Mouse (Mus musculus): ENCODE data around the gene Ncoa3. TPM values are rescaled to one million over a fixed set of nuclear protein-coding genes. Genes with fewer than 3 reads are reported as not detected.

Gene Ncoa3
- polyA plus RNA-seq, 1 experiment from 2014 or later: 17.4 TPM

- WGBS: 57% methylated on average over 9 of the region's 9 CpGs
- Histone ChIP-seq H3K4me1 (no peaks in the 10 kb centered on the region; the same call in 1 of the 2 replicates), H3K36me3 (no peaks in the 10 kb centered on the region), H3K9me3 (no peaks in the 10 kb centered on the region), H3K4me3 (no peak overlapping the region), H3K27me3 (no peaks in the 10 kb centered on the region), H3K4me2 (replicated peaks) (no peak overlapping the region), H3K27ac (no peak overlapping the region), H3K9ac (no peak overlapping the region)
- no peak for ATAC-seq (ENCODE audit: low FRiP score, low read depth)
Measured at GRCm38 (mm10) chr2:165957257-165957828, 35.1 kb upstream of the Ncoa3 start.

DNA sequence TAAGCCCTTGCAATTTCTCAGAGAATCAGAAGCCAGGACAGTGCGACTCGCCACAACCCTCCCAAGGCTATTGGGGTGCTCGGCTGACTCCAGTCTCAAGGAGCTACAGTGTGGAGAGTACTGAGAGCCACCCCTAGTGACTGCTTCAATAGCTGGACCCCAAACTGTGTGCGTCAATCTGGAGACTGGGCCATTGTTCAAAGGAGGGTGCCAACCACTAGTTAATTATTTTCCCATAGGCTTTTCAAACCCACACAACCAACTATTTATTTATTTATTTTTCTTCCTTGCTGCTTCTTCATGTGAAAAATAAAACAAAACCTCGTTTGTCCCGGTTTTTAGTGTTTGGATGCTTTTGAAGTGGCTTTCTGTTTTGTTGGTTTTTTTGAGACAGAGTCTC, 33.9 kb upstream of the Ncoa3 start:
- H3K4me3 ChIP-seq: no peak overlapping the region

GRCm38 (mm10) chr2:165960695-165961094, 31.7 kb upstream of the Ncoa3 start:
- H3K9me3 ChIP-seq: no peaks in the 10 kb centered on the region
- no peak overlapping the region for H3K27ac ChIP-seq
- no peak overlapping the region for H3K4me2 ChIP-seq (replicated peaks)
- H3K4me1 ChIP-seq: no peaks in the 10 kb centered on the region; the same call in 1 of the 2 replicates
- no peak for ATAC-seq (ENCODE audit: low FRiP score, low read depth)
- H3K4me3 ChIP-seq: no peak overlapping the region
- H3K27me3 ChIP-seq: no peaks in the 10 kb centered on the region
- H3K9ac ChIP-seq: no peak overlapping the region
- no peaks in the 10 kb centered on the region for H3K36me3 ChIP-seq
- 68% methylated on average over 3 of the region's 3 CpGs for WGBS

More for the DNA sequence above, 33.9 kb upstream of the Ncoa3 start:
- no peaks in the 10 kb centered on the region for H3K9me3 ChIP-seq
- 90% methylated on average over 6 of the region's 6 CpGs for WGBS
- no peak overlapping the region for H3K9ac ChIP-seq
- no peaks in the 10 kb centered on the region for H3K27me3 ChIP-seq
- no peaks in the 10 kb centered on the region; the same call in 1 of the 2 replicates for H3K4me1 ChIP-seq
- no peak overlapping the region for H3K27ac ChIP-seq
- H3K36me3 ChIP-seq: no peaks in the 10 kb centered on the region
- no peak overlapping the region for H3K4me2 ChIP-seq (replicated peaks)
- ATAC-seq (ENCODE audit: low FRiP score, low read depth): no peak

- no peak for ATAC-seq (ENCODE audit: low FRiP score, low read depth)
- no peak overlapping the region for H3K4me3 ChIP-seq
- no peaks in the 10 kb centered on the region for H3K9me3 ChIP-seq
- H3K9ac ChIP-seq: no peak overlapping the region
- no peaks in the 10 kb centered on the region for H3K27me3 ChIP-seq
- WGBS: 85% methylated on average over 5 of the region's 5 CpGs
- no peak overlapping the region for H3K27ac ChIP-seq
- H3K4me1 ChIP-seq: no peaks in the 10 kb centered on the region
- no peak overlapping the region for H3K4me2 ChIP-seq (replicated peaks)
- no peaks in the 10 kb centered on the region for H3K36me3 ChIP-seq
Measured at GRCm38 (mm10) chr2:165962824-165963223, 29.6 kb upstream of the Ncoa3 start.

- Histone ChIP-seq H3K36me3 (no peaks in the 10 kb centered on the region), H3K4me3 (no peak overlapping the region), H3K9ac (no peak overlapping the region), H3K27me3 (no peaks in the 10 kb centered on the region), H3K4me2 (replicated peaks) (no peak overlapping the region), H3K9me3 (no peaks in the 10 kb centered on the region), H3K4me1 (no peaks in the 10 kb centered on the region), H3K27ac (no peak overlapping the region)
- ATAC-seq (ENCODE audit: low FRiP score, low read depth): no peak
- 35% methylated on average over 4 of the region's 4 CpGs for WGBS
Measured at GRCm38 (mm10) chr2:165964121-165964520, 28.3 kb upstream of the Ncoa3 start.

GRCm38 (mm10) chr2:165967076-165967475, 25.4 kb upstream of the Ncoa3 start:
- 83% methylated on average over 2 of the region's 2 CpGs for WGBS
- no peaks in the 10 kb centered on the region for H3K4me1 ChIP-seq
- no peaks in the 10 kb centered on the region for H3K9me3 ChIP-seq
- H3K27ac ChIP-seq: no peak overlapping the region
- no peaks in the 10 kb centered on the region for H3K36me3 ChIP-seq
- no peak for ATAC-seq (ENCODE audit: low FRiP score, low read depth)
- H3K4me3 ChIP-seq: no peak overlapping the region
- H3K27me3 ChIP-seq: no peaks in the 10 kb centered on the region
- no peak overlapping the region for H3K9ac ChIP-seq
- no peak overlapping the region for H3K4me2 ChIP-seq (replicated peaks)

DNA sequence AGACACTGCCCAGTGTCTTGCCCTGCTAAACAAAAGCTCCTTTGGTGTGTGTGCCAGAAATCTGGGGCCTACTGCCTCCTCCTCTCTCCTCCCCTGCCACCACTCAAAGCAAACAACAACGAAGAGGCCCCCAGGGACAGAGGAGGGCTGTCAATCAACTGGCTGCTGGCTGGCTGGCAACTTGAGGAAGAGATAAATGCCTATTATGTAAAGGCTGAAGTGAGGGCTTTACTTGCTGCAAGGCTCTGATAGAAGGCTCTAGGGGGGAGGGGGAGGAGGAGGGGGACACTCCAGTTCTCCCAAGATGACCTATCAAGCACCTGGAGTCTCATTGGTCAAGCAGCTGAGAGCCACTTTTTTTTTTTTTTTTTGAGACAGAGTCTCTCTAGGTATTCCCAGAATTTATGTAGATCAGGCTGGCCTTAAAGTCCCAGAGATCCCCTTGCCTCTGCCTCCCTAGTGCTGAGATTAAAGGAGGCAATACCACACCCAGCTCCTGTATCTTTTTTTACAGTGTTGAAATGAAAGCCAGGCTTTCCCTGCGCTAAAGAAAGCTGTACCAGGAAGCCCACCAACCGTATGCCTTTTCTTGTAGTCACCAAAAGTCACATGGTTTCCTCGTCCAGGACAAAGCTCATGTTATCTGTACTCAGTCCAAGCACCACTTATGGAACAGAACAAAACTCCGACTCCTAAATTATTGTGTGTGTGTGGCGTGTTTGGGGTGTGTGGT, 24.4 kb upstream of the Ncoa3 start:
- 66% methylated on average over 6 of the region's 6 CpGs for WGBS
- Histone ChIP-seq H3K4me1 (no peaks in the 10 kb centered on the region), H3K4me3 (no peak overlapping the region), H3K9ac (no peak overlapping the region), H3K36me3 (no peaks in the 10 kb centered on the region), H3K9me3 (no peaks in the 10 kb centered on the region), H3K27me3 (no peaks in the 10 kb centered on the region), H3K27ac (no peak overlapping the region), H3K4me2 (replicated peaks) (no peak overlapping the region)
- no peak for ATAC-seq (ENCODE audit: low FRiP score, low read depth)

GRCm38 (mm10) chr2:165968876-165969275, 23.6 kb upstream of the Ncoa3 start:
- Histone ChIP-seq H3K27me3 (no peaks in the 10 kb centered on the region), H3K9ac (no peak overlapping the region), H3K9me3 (no peaks in the 10 kb centered on the region), H3K36me3 (no peaks in the 10 kb centered on the region), H3K4me2 (replicated peaks) (no peak overlapping the region), H3K27ac (no peak overlapping the region), H3K4me3 (no peak overlapping the region), H3K4me1 (no peaks in the 10 kb centered on the region)
- ATAC-seq (ENCODE audit: low FRiP score, low read depth): no peak
- 40% methylated on average over 3 of the region's 3 CpGs for WGBS

DNA sequence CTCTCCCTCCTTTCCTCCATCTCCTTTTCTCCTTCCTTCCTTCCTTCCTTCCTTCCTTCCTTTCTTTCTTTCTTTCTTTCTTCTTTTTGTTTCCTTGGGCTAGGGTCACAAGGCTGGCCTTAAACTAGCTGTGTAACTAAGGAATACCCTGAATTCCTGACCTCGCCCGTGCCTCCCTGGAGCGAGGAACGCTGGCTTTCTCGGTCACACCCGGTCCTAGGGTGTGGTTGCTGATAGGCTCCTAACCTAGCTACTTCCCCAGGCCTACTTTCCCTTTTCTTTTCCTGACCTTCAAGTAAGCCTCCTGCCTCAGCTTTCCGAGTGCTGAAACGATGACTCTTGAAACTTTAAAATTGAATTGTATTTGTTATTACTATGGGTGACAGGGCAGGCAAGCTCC, 23.0 kb upstream of the Ncoa3 start:
- Histone ChIP-seq H3K27me3 (no peaks in the 10 kb centered on the region), H3K4me2 (replicated peaks) (no peak overlapping the region), H3K4me1 (no peaks in the 10 kb centered on the region), H3K27ac (no peak overlapping the region), H3K4me3 (no peak overlapping the region), H3K36me3 (no peaks in the 10 kb centered on the region), H3K9ac (no peak overlapping the region), H3K9me3 (no peaks in the 10 kb centered on the region)
- WGBS: 52% methylated on average over 8 of the region's 8 CpGs
- no peak for ATAC-seq (ENCODE audit: low FRiP score, low read depth)

- no peaks in the 10 kb centered on the region for H3K4me1 ChIP-seq
- WGBS: 77% methylated on average over 13 of the region's 13 CpGs
- no peak for ATAC-seq (ENCODE audit: low FRiP score, low read depth)
Measured at GRCm38 (mm10) chr2:165969961-165970360, 22.5 kb upstream of the Ncoa3 start.

DNA sequence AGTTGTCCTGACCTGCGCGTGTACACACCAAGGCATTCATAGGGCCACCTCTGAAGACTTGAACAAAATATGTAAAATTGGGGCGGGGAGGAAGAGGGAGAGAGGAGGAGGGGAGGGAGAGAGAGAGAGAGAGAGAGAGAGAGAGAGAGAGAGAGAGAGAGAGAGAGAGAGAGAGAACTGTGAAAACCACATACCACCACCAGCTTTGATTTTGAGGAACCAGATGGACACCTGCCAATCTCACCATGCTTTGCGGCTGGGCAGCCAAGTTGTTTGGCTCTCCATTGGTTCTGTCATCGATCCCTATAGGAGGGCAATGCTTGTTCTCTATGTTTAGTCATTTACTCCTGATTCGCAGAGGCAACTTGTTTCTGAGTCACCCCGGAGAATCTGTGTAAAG, 21.7 kb upstream of the Ncoa3 start:
- H3K9me3 ChIP-seq: no peaks in the 10 kb centered on the region
- H3K4me3 ChIP-seq: no peak overlapping the region
- ATAC-seq (ENCODE audit: low FRiP score, low read depth): no peak
- H3K27ac ChIP-seq: no peak overlapping the region
- no peaks in the 10 kb centered on the region for H3K4me1 ChIP-seq
- H3K27me3 ChIP-seq: no peaks in the 10 kb centered on the region
- no peaks in the 10 kb centered on the region for H3K36me3 ChIP-seq
- WGBS: 95% methylated on average over 7 of the region's 7 CpGs
- no peak overlapping the region for H3K9ac ChIP-seq
- no peak overlapping the region for H3K4me2 ChIP-seq (replicated peaks)

More at GRCm38 (mm10) chr2:165969961-165970360, 22.5 kb upstream of the Ncoa3 start:
- no peak overlapping the region for H3K4me2 ChIP-seq (replicated peaks)
- H3K9me3 ChIP-seq: no peaks in the 10 kb centered on the region
- no peak overlapping the region for H3K9ac ChIP-seq
- H3K27me3 ChIP-seq: no peaks in the 10 kb centered on the region
- no peak overlapping the region for H3K27ac ChIP-seq
- no peaks in the 10 kb centered on the region for H3K36me3 ChIP-seq
- no peak overlapping the region for H3K4me3 ChIP-seq

- Histone ChIP-seq H3K4me1 (no peaks in the 10 kb centered on the region), H3K4me3 (no peak overlapping the region), H3K27ac (no peak overlapping the region), H3K9ac (no peak overlapping the region), H3K9me3 (no peaks in the 10 kb centered on the region), H3K4me2 (replicated peaks) (no peak overlapping the region), H3K36me3 (no peaks in the 10 kb centered on the region), H3K27me3 (no peaks in the 10 kb centered on the region)
- WGBS: 91% methylated on average over 1 of the region's 1 CpGs
- ATAC-seq (ENCODE audit: low FRiP score, low read depth): no peak
Measured at GRCm38 (mm10) chr2:165974383-165974782, 18.1 kb upstream of the Ncoa3 start.

DNA sequence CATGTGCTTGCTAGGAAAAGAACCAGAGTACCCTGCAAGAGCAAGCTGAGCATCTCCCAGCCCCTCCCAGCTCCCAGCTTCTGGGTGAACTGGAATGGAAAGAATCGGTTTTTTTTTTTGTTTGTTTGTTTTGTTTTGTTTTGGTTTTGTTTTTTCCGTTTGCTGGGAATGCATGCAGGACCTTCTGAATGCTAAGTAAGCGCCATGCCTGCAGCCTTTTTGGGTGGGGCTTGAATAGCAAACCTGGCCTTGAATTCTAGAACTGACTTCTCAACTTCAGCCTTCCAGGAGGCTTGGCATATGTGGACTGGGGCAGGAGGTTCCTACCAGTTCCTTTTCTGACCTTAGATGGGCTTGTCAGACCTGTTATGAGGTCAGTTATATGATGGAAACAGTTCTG, 16.2 kb upstream of the Ncoa3 start:
- H3K4me2 ChIP-seq (replicated peaks): no peak overlapping the region
- H3K4me1 ChIP-seq: no peaks in the 10 kb centered on the region
- no peaks in the 10 kb centered on the region for H3K36me3 ChIP-seq
- no peak overlapping the region for H3K27ac ChIP-seq
- no peak overlapping the region for H3K9ac ChIP-seq
- ATAC-seq (ENCODE audit: low FRiP score, low read depth): no peak
- 78% methylated on average over 3 of the region's 3 CpGs for WGBS
- no peaks in the 10 kb centered on the region for H3K9me3 ChIP-seq
- H3K4me3 ChIP-seq: no peak overlapping the region
- H3K27me3 ChIP-seq: no peaks in the 10 kb centered on the region

All from limb, embryonic 13.5 days (tissue).